Mouse (Mus musculus): Measurements from ENCODE around the gene 4930438A08Rik.
"Not testable (repeated sequence)": the region's sequence is repeated elsewhere in the genome, so short reads cannot be mapped to it uniquely, and the experiment has no call there.

4930438A08Rik gene

GRCm38 (mm10) chr11:58274572-58274971, at the start of gene 4930438A08Rik:
4930438A08Rik (plus strand) TSS chr11:58274799.
- no peak for DNase-seq

- peak; percentile 47 for DNase-seq
Measured at GRCm38 (mm10) chr11:58224872-58225271, 49.7 kb upstream of the 4930438A08Rik start.

- peak; percentile 79 for DNase-seq
Measured at GRCm38 (mm10) chr11:58225655-58226054, 48.9 kb upstream of the 4930438A08Rik start.

DNA sequence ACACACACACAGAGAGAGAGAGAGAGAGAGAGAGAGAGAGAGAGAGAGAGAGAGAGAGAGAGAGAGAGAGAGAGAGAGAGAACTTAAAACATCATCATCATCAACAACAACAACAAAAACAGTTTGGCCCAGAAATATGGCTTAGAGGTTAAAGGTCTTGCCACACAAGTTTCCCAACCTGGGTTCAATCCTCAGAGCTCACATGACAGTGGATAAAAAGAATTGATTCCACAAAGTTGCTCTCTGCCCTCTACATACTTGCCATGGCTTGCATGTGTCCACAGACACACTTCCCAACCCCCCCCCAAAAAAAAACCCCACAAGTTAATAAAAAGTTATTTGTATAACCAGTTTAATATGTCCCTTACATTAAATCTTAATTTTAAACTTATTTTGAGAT, 48.2 kb upstream of the 4930438A08Rik start:
- no peak for DNase-seq

- not testable (repeated sequence) for DNase-seq
Measured at GRCm38 (mm10) chr11:58228021-58228420, 46.6 kb upstream of the 4930438A08Rik start.

DNA sequence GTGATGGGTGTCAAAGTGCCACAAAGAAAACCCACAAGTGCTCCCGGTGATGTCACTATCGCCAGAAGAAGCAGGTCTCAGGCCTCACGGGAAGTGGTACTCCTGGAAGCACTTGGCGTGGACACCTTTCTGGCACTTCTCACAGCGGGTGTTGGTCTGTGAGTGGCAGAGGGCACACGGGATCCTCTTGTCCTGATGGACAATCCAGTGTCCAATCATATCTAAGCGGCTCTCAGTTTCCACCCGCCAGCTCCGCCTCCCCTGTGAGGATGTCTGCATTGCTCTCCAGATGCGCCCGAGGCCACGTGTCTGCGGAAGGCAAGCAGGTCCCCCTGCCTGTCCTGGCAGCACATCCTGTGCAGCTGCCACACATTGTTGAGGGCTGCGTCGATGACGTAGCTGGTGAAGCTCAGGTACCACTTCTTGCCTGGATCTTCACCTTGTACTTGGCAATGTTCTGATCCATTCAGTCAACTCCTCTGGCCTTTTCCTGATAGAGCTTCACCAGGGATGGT, 44.1 kb upstream of the 4930438A08Rik start:
- peak; percentile 81 for DNase-seq

DNA sequence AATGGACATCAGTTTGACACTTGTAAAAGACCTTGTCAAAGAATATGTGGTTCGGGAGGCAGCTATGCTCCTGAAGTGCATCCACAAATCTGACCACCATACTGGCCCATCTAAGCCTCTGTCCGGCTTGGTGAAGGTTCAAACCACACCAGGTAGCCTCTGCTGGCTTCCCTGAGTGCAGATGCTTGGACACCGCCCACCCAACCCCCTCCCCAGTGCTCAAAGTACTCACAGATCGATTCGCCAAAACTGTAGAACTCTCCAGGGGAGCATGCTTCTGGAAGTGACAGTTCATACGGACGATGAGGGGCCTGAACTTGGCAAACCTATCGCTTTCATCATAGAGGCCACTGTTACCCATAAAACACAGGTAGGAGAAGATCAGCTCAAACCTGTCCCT, 43.4 kb upstream of the 4930438A08Rik start:
- no peak for DNase-seq

- not testable (repeated sequence) for DNase-seq
Measured at GRCm38 (mm10) chr11:58234551-58234950, 40.0 kb upstream of the 4930438A08Rik start.

GRCm38 (mm10) chr11:58235152-58235551, 39.4 kb upstream of the 4930438A08Rik start:
- DNase-seq, result peak; percentile 73

GRCm38 (mm10) chr11:58238840-58239791, 35.5 kb upstream of the 4930438A08Rik start:
- DNase-seq, result peak; percentile 57

GRCm38 (mm10) chr11:58247294-58247693, 27.3 kb upstream of the 4930438A08Rik start:
- no peak for DNase-seq

DNA sequence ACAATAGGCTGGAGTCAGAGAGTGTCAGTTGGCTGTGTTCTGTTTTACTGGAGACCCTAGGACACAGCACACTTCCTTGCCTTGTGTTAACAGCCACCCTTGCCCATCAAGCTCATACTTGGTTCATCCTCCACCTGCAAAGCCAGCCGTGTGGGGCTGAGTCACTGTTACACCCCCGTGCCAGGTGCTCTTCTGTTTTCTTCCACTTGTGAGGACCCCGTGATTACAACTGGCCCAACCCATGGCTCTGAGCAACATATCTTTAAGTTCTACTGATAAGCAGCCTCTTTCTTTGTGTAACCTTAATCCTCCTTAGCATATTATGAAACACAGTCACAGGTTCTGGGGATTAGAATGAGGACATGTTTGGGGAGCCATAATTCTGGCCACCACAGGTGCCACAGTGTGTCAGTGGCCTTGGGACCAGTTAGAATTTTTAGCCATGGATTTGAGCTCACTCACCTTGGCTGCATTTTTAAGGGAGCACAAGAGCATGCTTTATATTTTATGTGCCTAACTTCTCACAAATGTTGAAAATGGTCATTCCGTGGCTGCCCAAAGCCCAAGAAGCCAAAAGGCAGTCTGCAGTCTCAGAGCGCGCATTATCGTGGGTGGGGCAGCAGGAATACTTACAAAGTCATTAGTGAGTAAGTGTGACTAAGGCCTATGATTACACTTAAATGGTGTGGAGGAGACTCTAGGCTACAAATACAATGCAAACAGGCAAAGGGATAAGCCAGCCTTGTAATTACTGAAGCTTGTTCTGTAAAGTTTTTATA, 25.2 kb upstream of the 4930438A08Rik start:
- no peak for DNase-seq

- no peak for DNase-seq
Measured at GRCm38 (mm10) chr11:58250550-58250949, 24.0 kb upstream of the 4930438A08Rik start.

- DNase-seq, result no peak
Measured at GRCm38 (mm10) chr11:58254411-58254810, 20.2 kb upstream of the 4930438A08Rik start.

- DNase-seq, result no peak
Measured at GRCm38 (mm10) chr11:58257816-58258215, 16.8 kb upstream of the 4930438A08Rik start.

DNA sequence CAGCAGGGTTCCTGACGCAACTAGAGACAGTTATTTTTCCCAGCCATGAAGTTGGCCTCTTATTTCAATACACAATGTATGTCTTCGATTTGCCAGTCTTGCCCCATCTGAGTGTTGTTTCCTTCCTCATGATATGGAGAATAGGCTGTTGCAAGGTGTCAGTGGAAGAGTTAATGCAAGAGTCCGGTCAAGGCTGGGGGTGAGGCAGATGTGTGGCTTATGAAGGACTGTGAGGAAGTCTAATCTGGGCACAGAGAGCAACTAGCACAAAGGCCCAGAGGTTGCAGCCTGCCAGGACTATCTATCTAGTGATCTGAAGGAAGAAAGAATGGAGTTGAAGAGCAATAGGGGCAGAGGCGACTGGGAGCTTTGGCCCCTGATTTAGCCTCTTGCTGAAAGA, 14.4 kb upstream of the 4930438A08Rik start:
- DNase-seq, result no peak

- DNase-seq, result no peak
Measured at GRCm38 (mm10) chr11:58261826-58262225, 12.8 kb upstream of the 4930438A08Rik start.

DNA sequence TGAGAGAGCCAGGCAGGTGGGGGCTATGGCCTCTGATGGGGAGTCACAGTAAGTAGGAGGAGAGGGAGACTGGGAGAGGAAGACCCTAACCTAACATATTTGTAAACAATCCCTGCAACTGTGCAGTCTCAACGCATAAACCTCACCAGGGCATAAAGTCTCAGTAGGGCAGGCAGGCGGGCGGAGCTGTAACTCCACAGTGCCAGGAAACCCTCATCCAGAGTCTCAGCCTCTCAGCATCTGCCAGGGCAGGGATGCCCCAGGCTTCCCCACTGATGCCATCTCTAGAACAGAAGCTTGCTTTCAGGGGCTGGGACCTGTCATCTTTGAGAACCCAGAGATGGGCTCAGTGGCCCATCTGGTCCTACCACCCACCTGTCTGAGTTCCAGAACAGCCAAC, 12.3 kb upstream of the 4930438A08Rik start:
- no peak for DNase-seq

- DNase-seq, result no peak
Measured at GRCm38 (mm10) chr11:58263516-58263915, 11.1 kb upstream of the 4930438A08Rik start.

- no peak for DNase-seq
Measured at GRCm38 (mm10) chr11:58264546-58264945, 10.1 kb upstream of the 4930438A08Rik start.

- DNase-seq, result no peak
Measured at GRCm38 (mm10) chr11:58268285-58268684, 6.3 kb upstream of the 4930438A08Rik start.

- no peak for DNase-seq
Measured at GRCm38 (mm10) chr11:58275756-58276155, 1.2 kb downstream of the 4930438A08Rik start.

DNA sequence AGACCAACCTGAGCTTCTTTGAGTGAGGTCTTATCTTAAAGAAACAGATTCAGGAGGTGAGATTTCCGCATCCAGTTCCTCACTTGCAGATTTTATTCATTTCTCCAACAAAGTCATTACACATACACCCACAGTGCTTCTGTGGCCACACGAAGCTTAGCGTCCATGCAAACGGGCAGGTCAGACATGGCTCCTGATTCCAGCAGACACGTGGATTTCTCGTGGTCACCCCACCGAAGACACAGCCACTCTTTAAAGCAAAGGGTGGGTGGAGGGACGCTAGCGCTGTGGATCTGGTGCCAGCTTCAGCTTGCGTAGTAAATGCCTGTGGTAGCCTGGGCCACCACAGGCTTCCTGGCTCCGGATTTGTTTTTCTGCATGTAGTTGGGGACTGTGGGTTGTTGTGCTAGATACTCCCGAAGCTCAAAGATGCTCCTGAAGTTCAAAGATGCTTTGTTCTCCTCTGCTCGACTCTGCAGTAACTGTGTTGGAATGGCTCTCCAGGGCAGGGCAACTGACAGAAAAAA, 7.4 kb downstream of the 4930438A08Rik start:
- DNase-seq, result no peak

All from thymus, postnatal 14 days (tissue).